Mouse (Mus musculus): Measurements from ENCODE around the gene Psrc1. TPM values are rescaled to one million over a fixed set of nuclear protein-coding genes. Genes with fewer than 3 reads are reported as not detected.

The Psrc1 gene
- polyA plus RNA-seq, 1 experiment from 2014 or later = 21.9 TPM

GRCm38 (mm10) chr3:108380695-108381094, 2.9 kb upstream of the Psrc1 start:
- Histone ChIP-seq H3K27me3 (ENCODE audit: control insufficient read depth, insufficient read depth, low read length) (no peaks in the 10 kb centered on the region), H3K9ac (ENCODE audit: low read length) (no peak overlapping the region), H3K9me3 (replicated peaks; ENCODE audit: control insufficient read depth, low read length) (no peaks in the 10 kb centered on the region), H3K4me2 (ENCODE audit: low read depth, low read length) (no peak overlapping the region), H3K4me1 (ENCODE audit: control insufficient read depth, insufficient read depth, low read length) (peaks cover 34% of the 10 kb centered on the region), H3K36me3 (ENCODE audit: control insufficient read depth, insufficient read depth) (no peaks in the 10 kb centered on the region), H3K4me3 (ENCODE audit: low read length) (no peak overlapping the region), H3K27ac (ENCODE audit: low read length) (no peak overlapping the region)
- no peak for ATAC-seq (replicated peaks; ENCODE audit: extremely low read depth, insufficient read depth, low FRiP score)
- 86% methylated on average over 6 of the region's 6 CpGs for WGBS

- Histone ChIP-seq H3K27me3 (ENCODE audit: control insufficient read depth, insufficient read depth, low read length) (no peaks in the 10 kb centered on the region), H3K36me3 (ENCODE audit: control insufficient read depth, insufficient read depth) (peaks cover 3% of the 10 kb centered on the region; the same call in 1 of the 2 replicates), H3K4me2 (ENCODE audit: low read depth, low read length) (peak overlapping the region; percentile 51), H3K4me3 (ENCODE audit: low read length) (peak overlapping the region; percentile 21), H3K4me1 (ENCODE audit: control insufficient read depth, insufficient read depth, low read length) (peaks cover 34% of the 10 kb centered on the region), H3K27ac (ENCODE audit: low read length) (peak overlapping the region; percentile 34; the same call in 1 of the 2 replicates), H3K9me3 (replicated peaks; ENCODE audit: control insufficient read depth, low read length) (no peaks in the 10 kb centered on the region), H3K9ac (ENCODE audit: low read length) (peak overlapping the region; percentile 32; the same call in 1 of the 2 replicates)
- ATAC-seq (replicated peaks; ENCODE audit: extremely low read depth, insufficient read depth, low FRiP score) = no peak
- WGBS = 55% methylated on average over 14 of the region's 14 CpGs
Measured at GRCm38 (mm10) chr3:108381945-108382875, 1.4 kb upstream of the Psrc1 start.

- Histone ChIP-seq H3K9ac (ENCODE audit: low read length) (peak overlapping the region; percentile 72; the same call in 1 of the 2 replicates), H3K36me3 (ENCODE audit: control insufficient read depth, insufficient read depth) (peaks cover 3% of the 10 kb centered on the region; the same call in 1 of the 2 replicates), H3K4me3 (ENCODE audit: low read length) (peak overlapping the region; percentile 80), H3K27me3 (ENCODE audit: control insufficient read depth, insufficient read depth, low read length) (no peaks in the 10 kb centered on the region), H3K4me2 (ENCODE audit: low read depth, low read length) (peak overlapping the region; percentile 70), H3K27ac (ENCODE audit: low read length) (no peak overlapping the region), H3K4me1 (ENCODE audit: control insufficient read depth, insufficient read depth, low read length) (peaks cover 34% of the 10 kb centered on the region), H3K9me3 (replicated peaks; ENCODE audit: control insufficient read depth, low read length) (no peaks in the 10 kb centered on the region)
- ATAC-seq (replicated peaks; ENCODE audit: extremely low read depth, insufficient read depth, low FRiP score) = no peak
- WGBS = 44% methylated on average over 2 of the region's 2 CpGs
Measured at GRCm38 (mm10) chr3:108384425-108384824, 786 bp downstream of the Psrc1 start.

- WGBS = 89% methylated on average over 10 of the region's 10 CpGs
- Histone ChIP-seq H3K27me3 (ENCODE audit: control insufficient read depth, insufficient read depth, low read length) (no peaks in the 10 kb centered on the region), H3K27ac (ENCODE audit: low read length) (no peak overlapping the region), H3K9ac (ENCODE audit: low read length) (no peak overlapping the region), H3K4me2 (ENCODE audit: low read depth, low read length) (no peak overlapping the region), H3K9me3 (replicated peaks; ENCODE audit: control insufficient read depth, low read length) (no peaks in the 10 kb centered on the region), H3K36me3 (ENCODE audit: control insufficient read depth, insufficient read depth) (peaks cover 3% of the 10 kb centered on the region; the same call in 1 of the 2 replicates), H3K4me3 (ENCODE audit: low read length) (no peak overlapping the region), H3K4me1 (ENCODE audit: control insufficient read depth, insufficient read depth, low read length) (peaks cover 29% of the 10 kb centered on the region)
- ATAC-seq (replicated peaks; ENCODE audit: extremely low read depth, insufficient read depth, low FRiP score) = no peak
Measured at GRCm38 (mm10) chr3:108386186-108386585, 2.5 kb downstream of the Psrc1 start.

- peak; percentile 78 for ATAC-seq (replicated peaks; ENCODE audit: extremely low read depth, insufficient read depth, low FRiP score)
- 0% methylated on average over 5 of the region's 5 CpGs for WGBS
- peak overlapping the region; percentile 39 for H3K9ac ChIP-seq (ENCODE audit: low read length)
Measured at GRCm38 (mm10) chr3:108389111-108389545, 5.5 kb downstream of the Psrc1 start.

GRCm38 (mm10) chr3:108392299-108392698, 8.7 kb downstream of the Psrc1 start:
- WGBS = 22% methylated on average over 10 of the region's 10 CpGs

More at GRCm38 (mm10) chr3:108389111-108389545, 5.5 kb downstream of the Psrc1 start:
- H3K27ac ChIP-seq (ENCODE audit: low read length) = peak overlapping the region; percentile 52
- H3K4me3 ChIP-seq (ENCODE audit: low read length) = no peak overlapping the region
- H3K27me3 ChIP-seq (ENCODE audit: control insufficient read depth, insufficient read depth, low read length) = no peaks in the 10 kb centered on the region
- H3K4me2 ChIP-seq (ENCODE audit: low read depth, low read length) = peak overlapping the region; percentile 40; the same call in 1 of the 2 replicates
- H3K36me3 ChIP-seq (ENCODE audit: control insufficient read depth, insufficient read depth) = peaks cover 3% of the 10 kb centered on the region; the same call in 1 of the 2 replicates
- no peaks in the 10 kb centered on the region for H3K9me3 ChIP-seq (replicated peaks; ENCODE audit: control insufficient read depth, low read length)
- peaks cover 12% of the 10 kb centered on the region for H3K4me1 ChIP-seq (ENCODE audit: control insufficient read depth, insufficient read depth, low read length)

GRCm38 (mm10) chr3:108392793-108393192, 9.2 kb downstream of the Psrc1 start:
- H3K27ac ChIP-seq (ENCODE audit: low read length) = no peak overlapping the region

More at GRCm38 (mm10) chr3:108392299-108392698, 8.7 kb downstream of the Psrc1 start:
- no peaks in the 10 kb centered on the region for H3K36me3 ChIP-seq (ENCODE audit: control insufficient read depth, insufficient read depth)
- no peak for ATAC-seq (replicated peaks; ENCODE audit: extremely low read depth, insufficient read depth, low FRiP score)
- H3K4me3 ChIP-seq (ENCODE audit: low read length) = no peak overlapping the region
- no peaks in the 10 kb centered on the region for H3K27me3 ChIP-seq (ENCODE audit: control insufficient read depth, insufficient read depth, low read length)
- no peak overlapping the region for H3K9ac ChIP-seq (ENCODE audit: low read length)
- no peak overlapping the region for H3K27ac ChIP-seq (ENCODE audit: low read length)
- 0 out of 2 replicates have a peak overlapping the region, but pooled peaks have one; percentile 11 for H3K4me2 ChIP-seq (ENCODE audit: low read depth, low read length)
- 0 out of 2 replicates have a peak, but pooled peaks cover 4% of the 10 kb centered on the region for H3K4me1 ChIP-seq (ENCODE audit: control insufficient read depth, insufficient read depth, low read length)
- no peaks in the 10 kb centered on the region for H3K9me3 ChIP-seq (replicated peaks; ENCODE audit: control insufficient read depth, low read length)

GRCm38 (mm10) chr3:108398281-108398680, 14.6 kb downstream of the Psrc1 start:
- H3K36me3 ChIP-seq (ENCODE audit: control insufficient read depth, insufficient read depth) = no peaks in the 10 kb centered on the region

More at GRCm38 (mm10) chr3:108392793-108393192, 9.2 kb downstream of the Psrc1 start:
- no peaks in the 10 kb centered on the region for H3K36me3 ChIP-seq (ENCODE audit: control insufficient read depth, insufficient read depth)
- no peak overlapping the region for H3K4me3 ChIP-seq (ENCODE audit: low read length)
- H3K9me3 ChIP-seq (replicated peaks; ENCODE audit: control insufficient read depth, low read length) = no peaks in the 10 kb centered on the region
- H3K9ac ChIP-seq (ENCODE audit: low read length) = no peak overlapping the region
- no peaks in the 10 kb centered on the region for H3K27me3 ChIP-seq (ENCODE audit: control insufficient read depth, insufficient read depth, low read length)
- 0 out of 2 replicates have a peak, but pooled peaks cover 4% of the 10 kb centered on the region for H3K4me1 ChIP-seq (ENCODE audit: control insufficient read depth, insufficient read depth, low read length)
- ATAC-seq (replicated peaks; ENCODE audit: extremely low read depth, insufficient read depth, low FRiP score) = no peak
- 51% methylated on average over 15 of the region's 15 CpGs for WGBS
- 0 out of 2 replicates have a peak overlapping the region, but pooled peaks have one; percentile 11 for H3K4me2 ChIP-seq (ENCODE audit: low read depth, low read length)

More at GRCm38 (mm10) chr3:108398281-108398680, 14.6 kb downstream of the Psrc1 start:
- Histone ChIP-seq H3K27me3 (ENCODE audit: control insufficient read depth, insufficient read depth, low read length) (no peaks in the 10 kb centered on the region), H3K4me2 (ENCODE audit: low read depth, low read length) (no peak overlapping the region), H3K9ac (ENCODE audit: low read length) (no peak overlapping the region), H3K4me1 (ENCODE audit: control insufficient read depth, insufficient read depth, low read length) (0 out of 2 replicates have a peak, but pooled peaks cover 2% of the 10 kb centered on the region), H3K9me3 (replicated peaks; ENCODE audit: control insufficient read depth, low read length) (no peaks in the 10 kb centered on the region), H3K27ac (ENCODE audit: low read length) (no peak overlapping the region), H3K4me3 (ENCODE audit: low read length) (no peak overlapping the region)
- ATAC-seq (replicated peaks; ENCODE audit: extremely low read depth, insufficient read depth, low FRiP score) = no peak
- WGBS = 85% methylated on average over 9 of the region's 9 CpGs
